Mouse (Mus musculus): ENCODE measurements around the gene Nlrp3. TPM values are rescaled to one million over a fixed set of nuclear protein-coding genes. Genes with fewer than 3 reads are reported as not detected.

Nlrp3 gene
- polyA plus RNA-seq, 1 experiment, result not detected

Other genes with a start within 250 kb of the Nlrp3 start
- 0.33 and 0.40 TPM in 2 replicates for gene Wnt9a, start 234.6 kb upstream of the Nlrp3 start, polyA plus RNA-seq (2012; ENCODE audit: insufficient read depth, insufficient read length, missing spikeins)
- not detected in 2 replicates for gene Prss38, start 165.9 kb upstream of the Nlrp3 start, polyA plus RNA-seq (2012; ENCODE audit: insufficient read depth, insufficient read length, missing spikeins)
- 2.7 and 3.1 TPM in 2 replicates for gene Jmjd4, start 91.5 kb upstream of the Nlrp3 start, polyA plus RNA-seq (2012; ENCODE audit: insufficient read depth, insufficient read length, missing spikeins)
- 21.4 and 22.5 TPM in 2 replicates for gene Snap47, start 90.4 kb upstream of the Nlrp3 start, polyA plus RNA-seq (2012; ENCODE audit: insufficient read depth, insufficient read length, missing spikeins)
- gene Zfp867, start 69.1 kb upstream of the Nlrp3 start, polyA plus RNA-seq (2012; ENCODE audit: insufficient read depth, insufficient read length, missing spikeins), result 2.5 and 3.3 TPM in 2 replicates
- gene Zkscan17, start 14.8 kb upstream of the Nlrp3 start, polyA plus RNA-seq (2012; ENCODE audit: insufficient read depth, insufficient read length, missing spikeins), result 3.1 and 3.9 TPM in 2 replicates
- not detected in 2 replicates for gene Olfr222, start 34.7 kb downstream of the Nlrp3 start, polyA plus RNA-seq (2012; ENCODE audit: insufficient read depth, insufficient read length, missing spikeins)
- not detected in 2 replicates for gene Olfr223, start 51.7 kb downstream of the Nlrp3 start, polyA plus RNA-seq (2012; ENCODE audit: insufficient read depth, insufficient read length, missing spikeins)
- 83.7 and 89.7 TPM in 2 replicates for gene Mprip, start 119.7 kb downstream of the Nlrp3 start, polyA plus RNA-seq (2012; ENCODE audit: insufficient read depth, insufficient read length, missing spikeins)
- 1.3 and 3.8 TPM in 2 replicates for gene Pld6, start 246.1 kb downstream of the Nlrp3 start, polyA plus RNA-seq (2012; ENCODE audit: insufficient read depth, insufficient read length, missing spikeins)

Data from brown adipose tissue, adult 24 weeks (tissue).